Mouse (Mus musculus) liver (tissue): ENCODE data around the gene Cyb5b.
"Not testable (repeated sequence)": the region's sequence is repeated elsewhere in the genome, so short reads cannot be mapped to it uniquely, and the experiment has no call there.

Experiments
- DNase-seq: peaks from one replicate; pipeline ENCODE4 v3.0.0-alpha.2; 2020; ENCODE audit warnings: mixed read lengths

Cyb5b gene

DNA sequence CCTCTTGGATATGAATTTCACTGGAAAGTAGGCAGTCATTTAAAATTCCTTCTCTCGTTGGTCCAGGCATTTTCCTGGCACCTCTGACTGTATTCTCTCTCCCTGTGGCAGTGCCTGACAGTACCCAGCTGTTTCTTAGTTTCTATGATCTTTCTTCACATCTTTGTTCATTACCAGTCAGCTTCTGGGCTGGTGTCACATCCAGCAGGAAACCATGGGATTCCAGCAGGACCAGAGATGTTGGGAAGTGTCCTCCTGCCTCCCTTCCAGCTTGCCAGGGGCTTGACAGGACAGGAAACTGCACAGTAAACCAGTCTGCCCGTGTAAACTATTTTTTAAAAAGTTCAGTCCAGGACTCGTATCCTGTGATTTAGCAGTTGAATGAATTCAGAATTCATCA is 34.6 kb downstream of the Cyb5b start:
- no peak for DNase-seq

DNA sequence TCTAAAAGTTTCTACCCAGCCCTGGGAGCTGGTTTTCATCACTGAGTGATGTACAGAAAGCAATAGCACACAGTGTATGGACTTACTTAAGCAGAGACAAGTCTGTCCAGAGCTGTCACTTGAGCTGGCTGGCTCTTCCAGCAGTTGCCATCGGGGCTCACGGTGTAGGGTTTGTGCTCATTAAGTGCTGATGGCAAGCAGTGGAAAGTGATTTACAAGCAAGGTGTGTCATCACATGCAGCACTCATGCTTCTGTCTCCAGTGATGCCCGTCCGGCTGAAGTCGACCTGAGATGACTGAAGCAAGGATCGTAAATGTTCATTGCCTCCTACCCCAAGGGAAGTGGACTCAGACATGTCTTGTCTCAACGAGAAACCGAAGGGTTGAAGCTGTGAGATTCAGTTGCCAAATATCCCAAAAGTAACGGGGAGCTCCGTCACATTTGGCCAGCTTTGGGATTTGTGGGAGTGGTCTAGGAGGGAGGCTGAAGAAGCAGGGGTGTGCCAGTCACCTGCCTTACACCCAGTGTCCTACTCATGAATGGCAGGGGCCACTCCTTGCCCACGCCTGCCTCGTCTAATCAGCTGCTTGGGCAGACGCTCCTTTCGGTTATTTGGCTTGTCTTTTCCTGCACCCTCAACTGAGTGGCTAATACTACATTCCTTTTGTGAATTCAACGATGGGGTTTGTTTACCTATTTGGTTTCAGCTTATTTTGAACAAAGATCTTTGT is 36.4 kb downstream of the Cyb5b start:
- no peak for DNase-seq

DNA sequence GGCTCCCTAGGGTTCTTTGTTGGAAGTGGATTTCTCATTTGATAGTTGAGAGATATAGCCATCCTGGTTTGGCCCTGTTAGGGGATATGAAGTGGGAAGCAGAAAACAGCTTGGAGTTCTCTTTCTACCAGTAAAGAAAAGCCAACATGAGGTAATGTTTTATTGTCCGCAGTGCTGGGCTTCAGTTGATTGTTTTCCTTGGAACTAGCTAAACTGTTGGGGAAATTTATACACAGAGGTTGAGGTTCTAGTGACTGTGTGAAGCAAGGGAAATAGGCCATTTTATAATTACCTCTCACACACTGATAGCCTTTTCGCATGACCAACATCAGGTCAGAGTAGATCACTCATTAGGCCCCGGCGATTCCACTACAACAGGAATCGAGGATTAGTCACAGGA is 37.2 kb downstream of the Cyb5b start:
- no peak for DNase-seq

DNA sequence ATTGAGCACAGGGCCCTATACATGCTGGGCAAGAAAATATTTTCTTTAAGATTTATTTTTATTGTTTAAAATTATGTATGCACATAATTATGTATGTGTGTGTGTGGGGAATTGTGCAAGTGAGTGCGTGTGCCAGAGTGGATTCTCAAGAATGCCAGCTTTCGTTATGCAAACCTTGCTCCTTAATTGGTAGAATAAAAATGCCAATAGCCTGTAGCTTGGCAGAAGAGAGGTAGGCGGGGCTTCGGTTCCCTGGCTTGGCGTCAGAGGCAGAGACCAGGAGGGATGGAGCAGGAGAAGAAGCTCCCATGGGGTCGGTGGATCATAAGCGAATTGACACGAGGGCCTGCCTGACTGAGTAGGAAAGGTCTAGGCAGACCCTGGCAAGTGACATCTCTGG is 42.2 kb downstream of the Cyb5b start:
- DNase-seq = no peak

DNA sequence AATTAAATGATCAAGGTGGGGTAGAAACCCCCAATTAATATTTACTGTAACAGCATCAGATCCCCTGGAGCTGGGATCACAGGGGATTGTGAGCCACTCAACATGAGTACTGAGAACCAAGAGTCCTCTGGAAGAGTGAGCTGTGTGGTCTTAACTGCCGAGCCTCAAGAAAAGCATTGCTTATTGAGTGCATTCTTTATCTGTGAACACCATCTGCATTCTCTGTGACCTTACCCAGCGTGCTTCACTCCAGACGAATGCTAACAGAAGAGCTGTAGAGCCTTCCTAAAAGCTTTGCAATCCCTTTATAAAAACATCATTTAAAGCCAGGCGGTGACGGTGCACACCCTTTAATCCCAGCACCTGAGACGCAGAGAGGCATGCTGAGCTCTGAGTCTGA is 42.9 kb downstream of the Cyb5b start:
- DNase-seq = no peak

DNA sequence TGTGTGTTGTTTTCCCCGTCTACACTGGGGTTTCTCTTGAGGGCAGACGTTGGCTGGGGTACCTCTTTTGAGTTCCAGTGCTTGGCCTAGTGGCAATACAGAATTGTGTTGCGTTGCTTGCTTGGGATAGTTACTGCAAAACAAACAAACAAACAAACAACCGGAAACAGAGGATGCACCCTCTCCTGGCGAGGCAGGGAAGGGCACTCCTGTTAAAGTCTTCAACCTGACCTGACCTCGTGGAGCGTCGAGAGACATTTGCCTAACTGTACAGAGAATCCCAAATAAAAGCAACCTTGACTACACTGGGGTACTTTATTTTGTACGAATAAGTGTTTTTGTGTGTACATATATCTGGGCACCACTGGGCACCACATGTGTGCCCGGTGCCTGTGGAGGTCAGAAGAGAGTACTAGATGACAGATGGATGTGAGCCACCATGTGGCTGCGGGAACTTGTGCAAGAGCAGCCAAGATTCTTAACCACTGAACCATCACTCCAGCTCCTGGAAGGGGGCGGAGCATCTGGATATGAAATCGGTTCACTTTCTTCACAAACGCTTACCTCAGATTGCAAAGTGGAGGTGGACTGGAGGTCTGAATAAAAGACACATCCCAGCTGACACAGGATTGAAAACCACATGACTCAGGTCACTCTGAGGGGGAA is 44.5 kb downstream of the Cyb5b start:
- DNase-seq = no peak

DNA sequence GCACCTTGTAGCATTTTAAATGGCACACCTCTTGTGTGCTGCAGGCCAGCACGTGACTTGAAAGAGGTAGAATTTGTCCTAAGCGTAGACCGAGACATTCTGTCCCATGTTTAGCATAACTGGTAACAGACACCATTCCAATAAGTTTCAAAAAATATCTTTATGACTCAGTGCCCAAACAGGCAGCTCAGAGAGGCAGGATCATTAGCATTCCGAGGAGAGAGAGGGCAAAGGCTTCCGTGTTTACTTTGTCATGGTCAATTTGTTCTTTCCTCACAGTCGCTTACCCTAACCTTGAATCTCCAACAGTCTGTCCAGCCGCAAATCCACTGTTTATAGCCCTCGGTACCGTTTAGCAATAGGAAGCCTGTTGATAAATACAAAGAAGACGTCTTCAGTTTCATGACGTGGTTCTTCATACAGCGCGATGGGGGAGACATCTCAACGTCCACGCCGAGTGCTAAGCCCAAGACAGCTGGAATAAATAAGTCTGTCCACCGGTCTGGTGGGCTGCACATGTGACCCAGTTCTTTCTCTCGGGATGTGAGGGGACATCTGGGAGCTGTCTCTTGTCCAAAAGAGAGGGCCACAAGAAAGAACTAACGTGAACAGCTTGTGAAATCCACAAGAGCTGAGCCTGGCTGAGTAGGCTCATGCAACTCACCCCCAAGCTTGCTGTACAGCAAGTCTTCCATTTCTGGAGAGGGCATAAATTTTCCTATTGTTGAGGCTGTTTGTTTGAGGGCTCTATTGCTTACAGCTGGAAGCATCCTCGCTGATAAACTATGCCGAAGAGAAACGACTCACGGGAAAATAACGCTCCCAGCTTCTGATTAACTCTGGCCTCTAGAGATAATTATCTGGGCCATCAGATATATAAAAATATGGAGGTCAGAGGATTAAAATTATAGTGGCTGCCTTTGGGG is 47.7 kb downstream of the Cyb5b start:
- no peak for DNase-seq

DNA sequence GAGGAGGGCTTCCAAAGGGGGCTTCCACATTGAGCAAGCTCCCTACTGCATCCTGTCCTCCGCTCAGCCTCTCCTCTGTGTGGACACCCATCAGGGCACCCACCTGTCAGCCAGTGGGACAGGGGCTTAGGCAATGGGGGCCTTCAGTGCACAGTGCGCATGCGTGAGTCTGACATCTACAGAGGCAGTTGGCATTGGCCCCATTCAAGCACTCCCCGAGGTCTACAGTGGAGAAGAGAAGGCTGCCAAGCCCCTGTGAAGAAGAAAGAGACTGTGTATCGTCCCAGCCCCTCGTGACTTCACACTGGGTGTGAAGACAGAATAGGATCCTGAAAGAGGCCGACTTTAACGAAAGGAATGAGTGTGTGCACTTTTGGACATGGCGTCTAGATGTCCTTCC is 54.7 kb downstream of the Cyb5b start:
- DNase-seq = no peak

DNA sequence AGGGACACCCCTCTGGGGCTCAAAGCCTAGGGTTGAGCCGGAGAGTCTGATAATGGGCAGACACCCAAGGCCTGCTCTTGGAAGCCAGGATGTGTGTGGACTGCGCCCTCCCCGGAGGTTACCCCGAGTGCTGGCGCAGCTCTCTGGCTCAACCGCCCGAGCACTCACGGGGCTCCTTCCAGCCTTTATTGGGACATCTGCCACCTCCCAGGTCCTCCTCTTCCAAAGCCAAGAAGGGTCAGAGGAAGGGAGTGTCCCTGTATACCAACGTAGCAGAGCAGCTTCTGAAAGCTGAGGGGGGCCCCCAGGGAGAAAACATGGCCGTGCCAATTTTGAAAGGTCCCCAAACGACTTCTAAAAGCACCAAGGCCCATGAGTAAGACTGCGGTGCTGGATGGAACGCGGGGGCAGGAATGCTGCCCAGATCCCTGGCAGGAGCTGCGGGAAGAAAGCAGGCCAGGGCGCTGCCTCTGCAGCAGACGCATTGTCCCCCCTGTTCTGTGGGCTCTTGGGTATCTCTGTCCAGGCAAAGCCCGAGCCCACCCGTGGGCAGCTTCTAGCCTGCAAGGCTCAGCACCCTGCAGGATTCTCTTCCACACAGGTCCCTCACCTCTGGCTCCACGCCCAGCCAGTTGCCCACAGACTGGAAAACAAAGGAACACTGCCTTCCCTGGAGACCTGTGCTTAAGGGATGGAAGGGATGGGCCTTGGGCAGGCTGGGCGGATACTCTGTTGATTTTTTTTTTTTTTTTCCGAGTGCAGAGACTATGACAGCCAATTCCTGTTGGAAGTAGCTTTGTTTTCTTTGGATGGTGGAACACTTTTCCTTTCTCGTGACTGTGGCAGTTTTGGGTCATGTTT is 55.5 kb downstream of the Cyb5b start:
- DNase-seq = no peak

DNA sequence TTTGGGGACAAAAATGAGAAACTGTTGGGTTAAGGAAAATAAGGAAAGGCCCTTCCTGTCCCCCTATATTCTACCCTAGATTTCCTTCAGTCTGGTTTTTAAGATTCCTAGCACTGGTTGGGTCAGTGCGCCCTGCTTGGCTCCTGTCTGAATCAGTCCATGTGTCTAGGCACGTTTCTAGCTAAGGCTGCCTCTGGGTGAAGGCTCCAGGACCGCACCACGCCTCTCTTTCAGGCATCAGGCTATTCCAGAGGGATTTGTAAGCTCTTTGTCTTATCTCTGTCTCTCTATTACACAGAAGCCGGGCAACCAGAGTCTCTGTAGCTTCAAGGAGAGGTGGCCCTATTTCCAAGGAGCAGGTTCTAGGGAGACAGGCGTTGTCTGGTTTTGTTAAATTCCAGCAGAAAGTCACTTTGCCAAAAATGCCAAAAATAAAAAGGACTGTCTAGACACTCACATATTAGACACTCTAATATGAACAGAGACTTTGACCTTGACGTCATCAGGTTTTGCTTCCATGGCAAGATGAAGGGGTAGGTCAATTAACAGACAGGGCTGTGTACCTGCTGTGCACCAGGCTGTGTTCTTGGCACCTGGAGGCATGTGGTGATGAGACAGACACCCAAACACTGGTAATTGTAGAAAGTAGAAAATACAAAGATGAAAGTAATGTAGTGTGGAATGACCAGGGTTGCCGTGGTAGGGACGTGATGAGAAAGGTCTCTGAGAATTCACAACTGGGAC is 56.5 kb downstream of the Cyb5b start:
- no peak for DNase-seq

DNA sequence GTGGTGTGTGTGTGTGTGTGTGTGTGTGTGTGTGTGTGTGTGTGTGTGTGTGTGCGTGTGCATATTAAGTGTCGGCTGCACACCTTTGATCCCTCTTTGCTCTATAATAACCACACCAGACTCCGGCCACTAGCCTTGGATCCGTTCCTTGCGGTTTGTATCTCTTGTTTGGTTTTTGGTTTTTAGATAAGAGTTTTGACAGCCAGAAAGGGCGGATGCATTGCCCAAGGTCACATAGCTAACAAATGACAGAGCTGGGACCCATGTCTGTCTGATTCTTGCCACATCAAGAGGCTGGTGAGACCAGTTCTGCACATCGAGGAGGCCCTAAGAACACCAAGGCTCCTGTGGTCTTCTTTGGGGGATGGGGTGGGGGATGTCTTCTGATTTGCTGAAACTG is 58.7 kb downstream of the Cyb5b start:
- no peak for DNase-seq

DNA sequence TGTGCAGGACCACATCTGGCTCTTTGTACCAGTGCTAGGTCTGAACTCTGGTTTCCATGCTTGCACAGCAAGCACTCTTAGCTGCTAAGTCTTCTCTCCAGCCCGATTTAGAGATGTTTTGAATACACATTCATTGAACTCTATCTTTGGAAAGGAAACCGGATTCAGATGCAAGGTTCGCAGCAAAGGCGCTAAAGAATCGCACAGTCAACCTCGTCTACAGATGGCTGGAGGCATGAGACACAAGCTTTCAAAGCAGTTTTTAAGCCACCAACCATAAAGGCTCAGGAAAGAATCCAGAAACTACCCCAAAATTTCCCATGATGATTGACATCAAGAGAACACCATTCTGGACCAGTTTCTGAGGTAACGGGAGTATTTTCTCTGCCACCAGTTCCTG is 61.6 kb downstream of the Cyb5b start:
- DNase-seq = no peak

DNA sequence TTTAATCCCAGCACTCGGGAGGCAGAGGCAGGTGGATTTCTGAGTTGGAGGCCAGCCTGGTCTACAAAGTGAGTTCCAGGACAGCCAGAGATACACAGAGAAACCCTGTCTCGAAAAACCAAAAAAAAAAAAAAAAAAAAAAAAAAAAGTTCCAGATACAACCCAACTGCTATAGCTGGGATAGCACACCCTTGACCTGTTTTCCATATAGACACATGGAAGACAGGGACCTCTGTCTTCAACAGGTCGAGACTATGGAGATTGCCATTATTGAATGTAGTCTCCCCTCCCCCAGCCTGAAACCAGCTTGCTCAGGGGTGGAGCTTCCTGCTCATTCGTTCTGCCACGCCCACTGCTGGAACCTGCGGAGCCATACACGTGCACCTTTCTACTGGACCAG is 66.8 kb downstream of the Cyb5b start:
- not testable (repeated sequence) for DNase-seq

DNA sequence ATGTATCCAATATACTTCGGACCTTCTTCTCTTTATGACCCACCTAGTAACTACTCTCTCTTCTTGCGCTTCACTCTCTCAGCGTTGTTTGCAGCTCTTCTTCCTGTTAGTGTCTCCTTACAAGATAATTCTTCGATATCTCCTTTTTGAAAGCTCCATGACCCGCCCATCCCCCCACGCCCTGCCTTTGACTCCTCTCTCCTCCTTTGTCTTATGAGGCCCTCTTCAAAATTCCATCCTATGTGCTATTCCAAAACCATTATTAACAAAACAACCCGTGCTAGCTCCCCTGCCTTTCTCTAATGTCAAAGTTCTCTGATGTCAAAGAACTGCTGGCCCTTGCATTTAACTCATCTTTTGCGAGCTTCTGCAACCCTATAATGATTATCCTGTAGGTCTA is 67.7 kb downstream of the Cyb5b start:
- peak; percentile 32 for DNase-seq

DNA sequence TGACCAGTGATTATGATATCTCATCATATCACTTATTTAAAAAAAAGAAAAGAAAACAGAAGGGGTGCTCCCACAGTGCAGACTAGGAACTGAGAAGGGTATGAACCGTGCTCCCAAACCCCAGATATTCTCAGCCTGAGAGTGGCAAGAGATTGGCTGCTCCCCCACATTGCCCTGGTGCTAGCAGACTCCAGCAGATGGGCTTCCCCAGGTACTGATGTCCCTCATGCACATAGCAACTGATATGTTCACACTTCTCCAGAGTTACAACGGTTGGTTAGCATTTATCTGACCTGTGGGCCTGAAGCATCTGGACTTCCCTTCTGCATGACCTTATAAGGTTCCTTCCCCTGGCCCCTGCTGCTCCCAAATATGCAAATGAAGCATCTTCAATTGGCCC is 68.6 kb downstream of the Cyb5b start:
- DNase-seq = no peak

DNA sequence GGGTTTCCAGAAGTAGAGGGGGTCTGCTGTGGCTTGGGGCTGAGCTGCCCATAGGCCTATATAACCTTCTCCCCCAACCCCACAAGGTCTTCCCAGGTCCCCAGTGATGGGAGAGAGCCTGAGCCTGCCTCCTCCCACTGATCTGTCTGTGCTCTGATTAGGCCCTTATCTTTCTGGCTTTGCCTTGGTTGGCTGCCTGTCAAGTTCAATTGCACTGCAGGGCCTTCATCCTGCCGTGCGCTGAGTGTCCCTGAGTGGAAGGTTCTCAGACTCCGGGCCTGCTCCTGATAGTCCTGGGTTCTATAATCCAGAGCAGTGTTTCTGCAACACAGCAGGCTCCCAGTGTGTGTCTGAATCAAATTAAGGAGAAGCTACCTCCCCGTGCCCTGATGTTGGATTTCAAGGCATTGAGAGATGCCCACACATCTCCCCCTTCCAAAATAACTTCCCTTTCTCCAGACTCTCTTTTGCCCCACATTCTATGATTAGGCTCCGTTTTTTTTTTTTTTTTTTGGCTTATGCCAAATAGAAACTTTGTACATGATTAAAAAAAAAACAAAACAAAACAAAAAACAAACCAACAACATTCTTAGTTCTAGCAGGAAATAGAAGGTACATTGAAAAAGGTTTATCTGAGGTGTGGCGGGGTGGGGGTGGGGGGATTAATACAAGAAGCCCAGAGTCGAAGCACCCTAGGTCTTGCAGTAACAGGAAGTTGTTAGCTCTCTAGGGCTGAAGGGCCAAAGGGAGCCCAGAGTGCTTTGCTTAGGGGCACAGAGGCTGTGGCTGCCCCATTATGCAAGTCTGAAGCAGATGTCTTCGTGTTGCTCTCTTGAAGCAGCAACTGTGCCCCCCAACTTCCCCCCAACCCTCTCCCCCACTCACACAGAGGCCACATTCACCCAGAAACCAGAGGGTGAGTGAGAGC is 71.7 kb downstream of the Cyb5b start:
- peak; percentile 34 for DNase-seq

DNA sequence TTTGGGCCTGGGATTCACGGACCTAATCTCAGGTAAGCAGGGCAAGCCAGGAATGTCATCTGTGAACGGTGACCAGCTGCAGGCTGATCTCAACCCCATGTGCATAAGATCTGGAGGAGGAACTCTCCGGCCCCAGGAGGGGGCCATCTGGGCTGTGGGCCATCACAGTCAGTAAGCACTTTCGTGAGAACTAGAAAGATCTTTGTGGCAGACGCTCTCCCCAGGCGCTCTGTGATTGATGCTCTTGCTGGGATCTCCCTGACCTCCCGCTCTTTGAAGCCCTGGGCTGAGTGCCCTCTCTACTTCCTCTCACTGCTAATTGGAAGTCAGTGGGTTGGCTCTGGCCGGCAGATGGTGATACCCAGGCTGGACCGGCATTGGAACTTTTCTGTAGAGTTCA is 75.7 kb downstream of the Cyb5b start:
- DNase-seq = no peak

DNA sequence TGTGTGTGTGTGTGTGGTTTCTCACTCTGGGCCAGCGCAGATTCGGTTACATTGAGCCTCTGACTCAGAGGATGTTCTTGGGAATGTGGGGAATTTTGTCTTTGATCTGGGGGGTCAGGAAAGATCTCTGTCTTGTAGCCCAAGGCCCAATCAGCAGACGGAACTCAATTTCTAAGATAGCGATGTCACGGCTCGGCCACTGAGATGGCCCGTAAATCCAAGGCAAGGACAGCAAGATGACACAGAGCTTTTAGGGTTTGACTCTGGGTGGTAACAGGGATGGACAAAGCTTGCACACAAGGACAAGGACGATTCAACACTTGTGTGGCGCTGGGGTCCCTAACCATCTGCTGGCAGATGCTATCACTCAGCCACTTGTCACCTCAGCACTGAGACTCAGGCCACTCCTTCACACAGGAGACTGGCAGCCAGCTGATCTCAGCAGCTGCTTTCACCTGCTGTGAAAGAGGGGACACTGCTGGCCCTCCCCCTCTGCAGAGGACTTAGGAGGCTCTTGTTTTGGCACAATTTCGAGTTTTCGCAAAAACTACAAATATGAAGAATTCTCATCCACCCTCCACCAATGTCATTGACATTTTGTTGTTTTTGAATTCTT is 76.7 kb downstream of the Cyb5b start:
- no peak for DNase-seq

DNA sequence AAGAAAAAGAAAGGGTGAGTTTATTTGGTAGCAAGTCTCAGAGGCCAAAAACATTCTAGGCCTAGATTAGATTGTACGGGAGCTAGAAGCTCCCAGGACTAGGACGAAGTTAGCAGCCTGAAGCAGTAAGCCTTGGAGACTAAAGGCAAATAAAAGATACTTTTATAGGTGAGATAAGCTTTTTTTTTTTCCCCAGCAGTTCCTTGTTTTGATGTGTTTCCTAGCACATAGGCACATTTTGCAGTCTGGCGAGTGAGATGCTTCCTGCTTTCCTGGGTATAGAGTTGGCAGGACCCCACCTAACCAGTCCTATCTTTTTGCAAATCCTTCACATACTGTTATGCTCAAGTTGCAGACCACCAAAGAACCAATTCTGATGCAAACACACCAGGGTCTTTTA is 82.8 kb downstream of the Cyb5b start:
- no peak for DNase-seq

DNA sequence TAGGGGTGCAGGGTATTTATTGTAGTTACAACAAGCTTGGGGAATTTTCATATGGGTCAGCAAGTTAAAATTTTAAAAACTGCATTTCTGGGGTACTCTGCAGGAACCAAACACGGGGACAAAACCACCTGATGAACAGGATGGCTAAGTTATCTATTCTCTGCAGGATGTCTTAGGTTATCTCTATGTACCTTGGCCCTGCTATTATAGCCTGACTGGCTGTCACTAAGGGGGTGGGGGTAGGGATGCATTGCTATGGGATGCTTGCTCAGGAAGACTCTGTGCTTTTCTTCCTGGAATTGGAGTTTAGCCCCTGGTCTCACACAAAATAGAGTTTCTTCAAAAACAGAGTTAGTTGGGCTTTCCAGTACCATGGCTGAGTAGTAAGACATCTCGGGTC is 83.3 kb downstream of the Cyb5b start:
- no peak for DNase-seq
